In the genomic region with DNA sequence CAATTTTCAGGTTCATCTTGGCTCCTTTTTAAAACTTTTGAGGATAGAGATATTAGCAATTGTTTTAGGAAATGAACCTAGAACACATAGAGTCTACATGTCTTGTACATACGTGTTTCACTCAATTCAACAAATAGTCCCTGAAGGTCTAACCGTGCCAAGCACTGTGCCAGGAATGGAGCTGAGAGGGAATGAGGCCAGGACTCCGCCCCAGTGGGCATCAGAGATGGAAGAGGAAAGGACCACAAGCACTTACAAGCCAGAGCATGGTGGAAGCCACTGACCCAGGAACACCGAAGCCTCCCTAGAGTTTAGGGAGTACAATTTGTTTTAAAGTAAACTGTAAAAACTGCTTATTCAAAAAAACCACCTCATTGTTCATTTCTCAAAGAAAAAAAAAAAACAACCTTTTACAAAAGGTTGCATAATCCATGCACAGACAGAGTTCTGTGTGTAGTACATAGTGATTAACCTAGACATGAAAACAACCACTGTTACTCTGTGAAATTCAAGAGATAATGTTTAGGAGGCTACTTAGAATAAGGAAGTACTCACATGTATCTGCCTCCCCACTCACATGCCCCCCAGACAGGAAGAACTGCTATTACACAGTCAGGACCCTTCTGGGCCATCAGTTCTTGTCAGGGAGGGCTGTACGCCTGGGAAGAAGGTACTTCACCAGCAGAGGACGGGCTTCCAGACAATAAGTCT, we compare ENCODE assay signal across 15 mouse cellular contexts. TPM values are rescaled to one million over a fixed set of nuclear protein-coding genes. Genes with fewer than 3 reads are reported as not detected.
A peak's percentile ranks its signal among the peaks of the same experiment; 100 is the strongest.
DNase-seq lines count a peak whose midpoint lies in the region; ATAC-seq and TF ChIP-seq lines count a peak whose summit lies in the region.
"Had no signal": no experiment of that assay in that cellular context is flagged by ENCODE, and none has a peak within 500 bp of the region (broad histone marks: within the 10 kb centered on the region; RNA-seq: fewer than 3 reads in every experiment).

No protein-coding gene starts in this region.

- H3K27me3 ChIP-seq in heart, embryonic 16.5 days (ENCODE audit: control insufficient read depth, insufficient read depth, low read length) = no peaks in the 10 kb centered on the region
- H3K27me3 ChIP-seq in liver, embryonic 14.5 days (ENCODE audit: control insufficient read depth, insufficient read depth, low read length) = no peaks in the 10 kb centered on the region
- no peaks in the 10 kb centered on the region for H3K27me3 ChIP-seq in liver, embryonic 12.5 days (replicated peaks)
- no peaks in the 10 kb centered on the region for H3K27me3 ChIP-seq in midbrain, postnatal 0 days (ENCODE audit: insufficient read depth, low read length)
- H3K27me3 ChIP-seq: embryonic facial prominence, embryonic 15.5 days; heart, embryonic 13.5 days; hindbrain, embryonic 15.5 days; midbrain, embryonic 15.5 days; Patski had no signal

- H3K9ac ChIP-seq in heart, embryonic 16.5 days (ENCODE audit: low read length) = 0 out of 2 replicates have a peak overlapping the region, but pooled peaks have one; percentile 9
- H3K9ac ChIP-seq in liver, embryonic 14.5 days (replicated peaks) = no peak overlapping the region
- no peak overlapping the region for H3K9ac ChIP-seq in liver, embryonic 12.5 days
- no peak overlapping the region for H3K9ac ChIP-seq in midbrain, postnatal 0 days (replicated peaks; ENCODE audit: low read length, poor library complexity, severe bottlenecking)
- H3K9ac ChIP-seq: embryonic facial prominence, embryonic 15.5 days; hindbrain, embryonic 15.5 days; midbrain, embryonic 15.5 days had no signal

- no peak for ATAC-seq in heart, embryonic 16.5 days (replicated peaks; ENCODE audit: extremely low read depth, insufficient read depth, low FRiP score)
- ATAC-seq in liver, embryonic 14.5 days (ENCODE audit: insufficient read depth) = no peak
- no peak for ATAC-seq in liver, embryonic 12.5 days
- no peak for ATAC-seq in midbrain, postnatal 0 days (ENCODE audit: low FRiP score)
- ATAC-seq: midbrain, embryonic 15.5 days; Patski had no signal

- peaks cover 46% of the 10 kb centered on the region for H3K4me1 ChIP-seq in heart, embryonic 16.5 days (ENCODE audit: control insufficient read depth, insufficient read depth, low read length)
- H3K4me1 ChIP-seq in liver, embryonic 14.5 days (replicated peaks; ENCODE audit: control insufficient read depth in 2 of 2, insufficient read depth in 2 of 2, low read length in 1 of 2) = peaks cover 0 to 17% of the 10 kb centered on the region in 2 experiments
- H3K4me1 ChIP-seq in liver, embryonic 12.5 days = peaks cover 46% of the 10 kb centered on the region
- no peaks in the 10 kb centered on the region for H3K4me1 ChIP-seq in midbrain, postnatal 0 days (ENCODE audit: insufficient read depth, low read length)
- H3K4me1 ChIP-seq: hindbrain, embryonic 15.5 days; midbrain, embryonic 15.5 days had no signal

- peak overlapping the region; percentile 6; the same call in 1 of the 2 replicates for H3K27ac ChIP-seq in heart, embryonic 16.5 days (ENCODE audit: low read length)
- no peak overlapping the region for H3K27ac ChIP-seq in liver, embryonic 14.5 days
- H3K27ac ChIP-seq in liver, embryonic 12.5 days = no peak overlapping the region
- no peak overlapping the region for H3K27ac ChIP-seq in midbrain, postnatal 0 days (ENCODE audit: low read depth, low read length)
- H3K27ac ChIP-seq: embryonic facial prominence, embryonic 15.5 days; hindbrain, embryonic 15.5 days; midbrain, embryonic 15.5 days; stomach, postnatal 0 days had no signal

- no peak overlapping the region for H3K4me3 ChIP-seq in heart, embryonic 16.5 days (ENCODE audit: low read length)
- H3K4me3 ChIP-seq in liver, embryonic 14.5 days (ENCODE audit: insufficient read depth in 1 of 2, low read depth in 2 of 2, low read length in 2 of 2) = no peak overlapping the region
- no peak overlapping the region for H3K4me3 ChIP-seq in liver, embryonic 12.5 days
- no peak overlapping the region for H3K4me3 ChIP-seq in midbrain, postnatal 0 days (ENCODE audit: low read depth, low read length)
- H3K4me3 ChIP-seq: embryonic facial prominence, embryonic 15.5 days; heart, embryonic 13.5 days; hindbrain, embryonic 15.5 days; midbrain, embryonic 15.5 days had no signal

- no peak overlapping the region for H3K4me2 ChIP-seq in heart, embryonic 16.5 days (ENCODE audit: low read depth, low read length)
- no peak overlapping the region for H3K4me2 ChIP-seq in liver, embryonic 14.5 days (ENCODE audit: low read depth)
- H3K4me2 ChIP-seq in liver, embryonic 12.5 days = no peak overlapping the region
- no peak overlapping the region for H3K4me2 ChIP-seq in midbrain, postnatal 0 days (ENCODE audit: low read depth, low read length, poor library complexity, severe bottlenecking)
- H3K4me2 ChIP-seq: embryonic facial prominence, embryonic 15.5 days; heart, embryonic 13.5 days; hindbrain, embryonic 15.5 days; midbrain, embryonic 15.5 days had no signal

- no peak for DNase-seq in heart, adult 8-10 months (ENCODE audit: low spot score)
- DNase-seq in liver, embryonic 14.5 days (ENCODE audit: low read depth in 3 of 3, low spot score in 3 of 3) = no peak
- DNase-seq in MEL-GATA-1-ER (ENCODE audit: extremely low read depth, low read depth) = peak; percentile 58
- DNase-seq in heart, postnatal 4 days = peak; percentile 51
- DNase-seq in midbrain, postnatal 0 days (ENCODE audit: low spot score) = no peak
- DNase-seq: cerebellum, adult 18-20 months; thymus, postnatal 25 days had no signal

- WGBS in heart, embryonic 16.5 days = 77% methylated on average over 6 of the region's 6 CpGs
- 76% methylated on average over 6 of the region's 6 CpGs for WGBS in liver, embryonic 14.5 days (ENCODE audit: insufficient replicate concordance)
- 80% methylated on average over 6 of the region's 6 CpGs for WGBS in liver, embryonic 12.5 days (ENCODE audit: insufficient replicate concordance)
- 89% methylated on average over 6 of the region's 6 CpGs for WGBS in midbrain, postnatal 0 days

- peaks cover 6% of the 10 kb centered on the region for H3K36me3 ChIP-seq in heart, embryonic 16.5 days (ENCODE audit: control insufficient read depth, insufficient read depth)
- peaks cover 31% of the 10 kb centered on the region for H3K36me3 ChIP-seq in liver, embryonic 14.5 days (replicated peaks; ENCODE audit: control insufficient read depth, insufficient read depth, low read depth)
- H3K36me3 ChIP-seq in liver, embryonic 12.5 days = peaks cover 90% of the 10 kb centered on the region
- H3K36me3 ChIP-seq in midbrain, postnatal 0 days (ENCODE audit: insufficient read depth, low read length) = peaks cover 12% of the 10 kb centered on the region

- TF ChIP-seq CTCF in liver, embryonic 14.5 days (IDR thresholded peaks at IDR 0.05; ENCODE audit: low read depth) = 0 out of 2 replicates have a peak, but pooled peaks have one; percentile 14
- TF ChIP-seq CTCF in midbrain, postnatal 0 days (IDR thresholded peaks at IDR 0.05) = no peak

- no peaks in the 10 kb centered on the region for H3K9me3 ChIP-seq in heart, embryonic 16.5 days (replicated peaks; ENCODE audit: control insufficient read depth, low read length)
- H3K9me3 ChIP-seq in liver, embryonic 14.5 days (ENCODE audit: control insufficient read depth, low read length) = no peaks in the 10 kb centered on the region
- H3K9me3 ChIP-seq in liver, embryonic 12.5 days (replicated peaks) = no peaks in the 10 kb centered on the region
- H3K9me3 ChIP-seq in midbrain, postnatal 0 days (ENCODE audit: low read length) = no peaks in the 10 kb centered on the region
- H3K9me3 ChIP-seq: embryonic facial prominence, embryonic 15.5 days; heart, embryonic 13.5 days; hindbrain, embryonic 15.5 days; midbrain, embryonic 15.5 days had no signal

- TF ChIP-seq EP300 in liver, embryonic 14.5 days (IDR thresholded peaks at IDR 0.05; ENCODE audit: low read depth) = no peak

RNA-seq across cellular contexts. Expression of a gene that starts 9.9 kb away (rescaled TPM):
- 25.1 and 26.0 TPM in 2 replicates for polyA plus RNA-seq in heart, embryonic 16.5 days (2015; fragmentation: Nextera tagmentation; extraction: Ambion mirVana)
- total RNA-seq in heart, adult 8-10 months (2022) = 10 to 100 TPM; 25.7 to 29.2 (median 27.6) TPM
- 11.4 and 14.6 TPM in 2 replicates for polyA plus RNA-seq in liver, embryonic 14.5 days (2012; rRNA removed)
- polyA plus RNA-seq in liver, embryonic 14.5 days (2014; fragmentation: Nextera tagmentation; extraction: Ambion mirVana) = 24.1 and 24.2 TPM in 2 replicates
- polyA plus RNA-seq in liver, embryonic 12.5 days (2016; fragmentation: Nextera tagmentation; extraction: Ambion mirVana) = 33.1 and 35.0 TPM in 2 replicates
- total RNA-seq in heart, postnatal 4 days (2021) = 10 to 100 TPM; 41.6 to 43.1 TPM
- 17.8 and 24.7 TPM in 2 replicates for total RNA-seq in midbrain, postnatal 0 days (2014; rRNA removed)
- 19.6 and 23.9 TPM in 2 replicates for polyA plus RNA-seq in midbrain, postnatal 0 days (2015; fragmentation: Nextera tagmentation; extraction: Ambion mirVana)

Comparison
In these comparisons a context has a peak if more than half of its experiments do, and no peak if none do; other contexts are left out.
1. DNase-seq: peak in MEL-GATA-1-ER (single experiment) and heart, postnatal 4 days (single experiment); none in heart, adult 8-10 months (single experiment), liver, embryonic 14.5 days (0 of 3) and midbrain, postnatal 0 days (single experiment).